Mouse (Mus musculus): ENCODE results near the gene Aes.

- TF ChIP-seq GATA1 (IDR thresholded peaks at IDR 0.05; ENCODE audit: borderline replicate concordance, low read length) (no peak), CTCF (IDR thresholded peaks at IDR 0.05; ENCODE audit: low read depth, low read length) (no peak), TAL1 (conservative IDR thresholded peaks at IDR 0.05; ENCODE audit: low read depth, low read length) (no peak), POLR2AphosphoS5 (IDR thresholded peaks at IDR 0.05; ENCODE audit: insufficient replicate concordance, low read depth, low read length) (no peak)
These were observed 41.5 kb downstream of the Aes start, which contains the start of gene Tle6 for GRCm38 (mm10) chr10:81600738-81601203.

All from G1E (cell line).